Mouse (Mus musculus) heart, embryonic 11.5 days (tissue): ENCODE measurements at regions not wholly inside any gene's neighbourhood (a gene's known extent, or its start where the extent isn't known, plus 50 kb on each side); places are given as distances from the start of the nearest gene placed in this dataset.
A peak's percentile ranks its signal among the peaks of the same experiment; 100 is the strongest.

Experiments
- ATAC-seq: fragments of 200-750 bp; cut with Nextera tagmentation; replicated peaks from 2 replicates; pipeline ENCODE4 v1.8.0; 2017; ENCODE audit warnings: moderate library complexity; ENCODE audit not compliant: insufficient number of reproducible peaks, low FRiP score, low TSS enrichment
- H3K27ac ChIP-seq: fragments of 300-500 bp; sonication (generic); 2 replicates; pipeline ENCODE4 v1.5.1; 2014; ENCODE audit warnings: mild to moderate bottlenecking, low read depth, low read length
- H3K27me3 ChIP-seq: fragments of 300-500 bp; sonication (generic); 2 replicates; pipeline ENCODE4 v1.6.1; 2014; ENCODE audit warnings: mild to moderate bottlenecking, low read length, mixed read lengths; ENCODE audit not compliant: control insufficient read depth, insufficient read depth
- H3K36me3 ChIP-seq: fragments of 300-500 bp; sonication (generic); 2 replicates; pipeline ENCODE4 v1.6.1; 2014; ENCODE audit warnings: mild to moderate bottlenecking, low read length, moderate library complexity, mixed read lengths; ENCODE audit not compliant: control insufficient read depth, insufficient read depth
- H3K4me1 ChIP-seq: fragments of 300-500 bp; sonication (generic); 2 replicates; pipeline ENCODE4 v1.6.1; 2014; ENCODE audit warnings: low read length; ENCODE audit not compliant: control insufficient read depth, insufficient read depth
- H3K4me2 ChIP-seq: fragments of 300-500 bp; sonication (generic); 2 replicates; pipeline ENCODE4 v1.6.1; 2014; ENCODE audit warnings: mild to moderate bottlenecking, moderate library complexity
- H3K4me3 ChIP-seq: fragments of 300-500 bp; sonication (generic); 2 replicates; pipeline ENCODE4 v1.5.1; 2014; ENCODE audit warnings: low read depth, low read length
- H3K9ac ChIP-seq: fragments of 300-500 bp; sonication (generic); 2 replicates; pipeline ENCODE4 v1.6.1; 2014; ENCODE audit warnings: mild to moderate bottlenecking, low read depth, low read length, moderate library complexity
- H3K9me3 ChIP-seq: fragments of 300-500 bp; sonication (generic); replicated peaks from 2 replicates; pipeline ENCODE4 v1.6.1; 2016; ENCODE audit warnings: low read length; ENCODE audit not compliant: control insufficient read depth
- WGBS: fragments of 180-500 bp; shearing (Covaris S2); extraction: QIAGEN DNeasy Blood & Tissue Kit; methylation state at CpG from one replicate; pipeline ENCODE4 v1.1.7; 2014; ENCODE audit not compliant: insufficient replicate concordance; 5-methylcytosine and 5-hydroxymethylcytosine counted together

DNA sequence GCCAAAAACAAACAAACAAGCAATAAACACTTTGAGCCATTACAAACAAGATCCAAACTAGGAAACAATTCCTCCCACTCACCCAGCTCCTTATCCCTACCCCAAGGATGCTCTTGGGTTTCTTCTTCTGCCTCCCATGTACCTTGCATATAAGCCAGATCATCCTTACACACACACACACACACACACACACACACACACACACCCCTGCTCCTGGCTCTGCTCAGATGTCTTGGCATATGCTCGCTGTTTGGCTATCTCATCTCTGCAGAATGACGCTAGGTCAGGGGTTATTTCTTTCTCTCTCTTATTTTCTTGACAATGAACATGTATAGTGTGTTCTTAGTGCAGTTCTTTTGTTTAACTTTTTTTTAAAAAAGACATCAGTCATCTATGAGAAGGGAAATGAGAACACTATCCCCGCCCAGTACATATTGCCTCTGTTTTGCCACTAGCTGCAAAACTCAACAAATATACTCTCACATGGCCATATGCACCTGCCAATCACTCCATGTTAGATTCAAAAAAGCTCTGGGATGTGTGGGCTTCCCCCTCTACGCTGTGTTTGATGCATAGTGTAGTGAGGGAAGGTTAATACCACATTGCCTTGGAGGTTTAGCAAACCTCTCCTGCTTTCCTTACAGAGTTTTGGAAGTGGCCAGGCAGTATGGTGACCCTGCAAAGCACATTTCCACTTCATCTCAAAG lies 138.4 kb downstream of the Rybp start:
- H3K4me1 ChIP-seq: peaks cover 14% of the 10 kb centered on the region

DNA sequence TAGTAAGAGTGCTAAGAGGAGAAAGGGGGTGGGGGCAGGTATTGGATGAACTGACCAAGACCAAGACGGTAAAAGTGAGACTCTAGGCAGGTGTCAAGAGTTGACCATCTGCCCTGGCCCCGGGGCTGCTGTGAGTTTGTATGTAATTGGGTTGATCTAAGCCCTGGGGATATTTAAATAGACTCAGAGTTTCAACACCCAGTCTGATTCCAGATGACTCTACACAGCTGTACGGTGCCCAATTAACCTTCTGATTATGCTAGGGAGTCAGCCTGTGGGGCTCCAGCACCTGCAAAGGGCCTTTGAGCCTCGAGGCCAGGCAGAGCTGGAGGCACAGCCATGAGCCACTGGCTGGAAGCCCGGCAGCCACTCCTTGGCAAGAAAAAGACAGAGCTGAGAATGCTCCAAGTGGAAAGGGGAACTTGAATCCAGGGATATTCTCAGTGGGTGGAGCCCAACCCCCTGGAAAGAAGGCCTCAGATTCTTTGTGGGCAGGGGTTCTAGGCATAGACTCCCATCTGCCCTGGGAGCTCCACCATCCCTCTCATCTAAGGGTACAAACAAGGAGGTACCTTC lies 140.8 kb downstream of the Rybp start:
- ATAC-seq: no peak
- H3K9ac ChIP-seq: no peak overlapping the region
- no peak overlapping the region for H3K4me2 ChIP-seq
- 54% methylated on average over 5 of the region's 5 CpGs for WGBS
- peaks cover 13% of the 10 kb centered on the region; the same call in 1 of the 2 replicates for H3K27me3 ChIP-seq
- H3K36me3 ChIP-seq: no peaks in the 10 kb centered on the region
- H3K4me1 ChIP-seq: peaks cover 22% of the 10 kb centered on the region
- H3K4me3 ChIP-seq: no peak overlapping the region
- no peak overlapping the region for H3K27ac ChIP-seq
- no peaks in the 10 kb centered on the region for H3K9me3 ChIP-seq

More for the DNA sequence above, 138.4 kb downstream of the Rybp start:
- no peak overlapping the region for H3K27ac ChIP-seq
- no peak overlapping the region for H3K9ac ChIP-seq
- no peak overlapping the region for H3K4me2 ChIP-seq
- H3K27me3 ChIP-seq: peaks cover 9% of the 10 kb centered on the region; the same call in 1 of the 2 replicates
- H3K4me3 ChIP-seq: no peak overlapping the region
- ATAC-seq: no peak
- no peaks in the 10 kb centered on the region for H3K36me3 ChIP-seq
- H3K9me3 ChIP-seq: no peaks in the 10 kb centered on the region
- 64% methylated on average over 4 of the region's 4 CpGs for WGBS

DNA sequence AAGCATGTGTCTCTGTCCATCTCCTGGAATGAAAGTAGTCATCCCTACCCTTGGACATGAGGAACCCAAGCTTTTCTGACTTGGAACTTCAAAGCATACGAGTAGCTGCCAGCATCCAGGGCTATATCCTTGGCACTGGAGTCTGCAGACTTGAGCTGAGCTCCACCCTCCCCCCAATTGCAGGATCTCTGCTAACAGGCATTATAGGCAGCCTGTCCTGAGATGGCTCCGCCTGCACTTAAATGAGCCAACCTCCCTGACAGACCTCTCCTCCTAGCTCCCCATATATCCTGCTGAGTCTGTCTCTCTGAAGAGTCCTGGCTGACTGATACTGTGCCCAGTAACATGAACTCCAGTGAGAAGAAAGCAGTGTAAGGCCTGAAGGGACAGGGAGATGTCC lies 141.4 kb downstream of the Rybp start:
- no peak overlapping the region for H3K4me3 ChIP-seq
- ATAC-seq: no peak
- no peaks in the 10 kb centered on the region for H3K36me3 ChIP-seq
- peaks cover 13% of the 10 kb centered on the region; the same call in 1 of the 2 replicates for H3K27me3 ChIP-seq
- no peak overlapping the region for H3K4me2 ChIP-seq
- no peak overlapping the region for H3K9ac ChIP-seq
- H3K27ac ChIP-seq: no peak overlapping the region
- WGBS: 60% methylated on average over 2 of the region's 2 CpGs
- no peaks in the 10 kb centered on the region for H3K9me3 ChIP-seq
- peaks cover 22% of the 10 kb centered on the region for H3K4me1 ChIP-seq

DNA sequence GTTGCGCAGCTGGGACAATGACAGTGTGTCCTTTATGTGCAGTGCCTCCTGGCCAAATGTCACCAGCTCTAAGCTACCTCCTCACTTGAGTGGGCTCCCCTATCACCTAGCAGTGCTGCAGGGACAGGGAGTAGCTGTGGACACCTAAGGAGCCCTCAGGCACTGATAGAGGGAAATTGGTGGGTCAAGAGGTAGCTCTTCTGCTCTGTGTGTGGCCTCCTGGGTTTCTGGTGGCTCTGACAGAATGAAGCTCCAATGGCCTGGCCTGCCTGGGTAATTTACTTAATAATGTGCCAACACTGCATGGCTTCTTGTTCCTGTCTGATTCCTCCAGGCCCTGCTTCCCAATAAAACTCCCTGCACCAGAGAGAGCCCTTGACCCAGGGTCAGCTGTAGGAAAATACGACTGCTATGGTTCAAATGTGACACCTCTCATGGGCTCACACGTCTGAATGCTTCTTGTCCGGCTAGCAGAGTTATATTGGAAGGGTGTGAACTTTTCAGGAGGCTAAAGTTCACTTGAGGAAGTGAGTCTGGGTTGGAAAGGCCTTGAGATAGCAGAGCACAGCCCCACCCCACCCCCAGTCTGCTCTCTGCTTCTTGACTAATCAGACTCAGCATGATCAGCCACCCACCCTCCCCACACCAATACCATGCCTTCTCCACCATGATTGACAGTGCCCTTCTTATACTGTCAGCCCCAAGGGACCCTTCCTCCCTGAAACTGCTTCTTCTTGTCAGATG lies 142.6 kb downstream of the Rybp start:
- Histone ChIP-seq H3K9ac (no peak overlapping the region), H3K36me3 (no peaks in the 10 kb centered on the region), H3K4me3 (no peak overlapping the region), H3K27ac (no peak overlapping the region), H3K27me3 (peaks cover 17% of the 10 kb centered on the region; the same call in 1 of the 2 replicates), H3K4me1 (peaks cover 22% of the 10 kb centered on the region), H3K4me2 (no peak overlapping the region), H3K9me3 (no peaks in the 10 kb centered on the region)
- no peak for ATAC-seq
- WGBS: 44% methylated on average over 4 of the region's 4 CpGs

DNA sequence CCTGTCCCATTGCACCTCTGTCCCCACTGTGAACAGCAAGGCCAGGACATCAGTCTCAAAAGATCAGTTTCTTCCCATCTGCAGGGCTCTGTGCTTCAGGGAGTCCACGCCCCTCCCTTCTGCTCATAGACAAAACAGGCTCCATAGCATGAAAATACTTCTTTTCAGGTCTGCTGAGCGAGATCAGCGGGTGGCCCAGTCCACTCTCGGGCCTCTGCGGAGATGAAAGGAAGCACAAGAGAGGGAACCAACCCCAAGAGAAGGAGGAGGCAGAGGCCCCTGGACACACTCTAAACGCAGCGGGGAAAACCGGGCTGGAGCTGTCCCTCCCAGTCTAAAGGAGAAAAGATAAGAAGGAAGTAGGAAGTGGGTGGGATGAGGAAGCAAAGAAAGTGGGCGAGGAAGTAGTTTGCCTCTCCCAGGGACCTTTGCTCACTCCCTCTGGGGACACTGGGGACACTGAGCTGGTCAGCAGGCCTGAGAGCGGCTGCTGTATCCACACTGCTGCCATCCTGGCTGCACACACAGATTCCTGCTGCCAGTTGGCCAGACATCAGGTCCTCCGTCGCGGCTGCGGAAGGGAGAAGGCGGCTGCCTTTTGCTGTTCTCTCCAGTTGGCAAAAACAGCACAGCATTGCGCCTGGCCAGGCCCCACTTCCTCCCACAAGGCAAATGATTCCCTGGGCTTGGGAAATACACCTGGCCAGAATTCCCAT lies 143.5 kb downstream of the Rybp start:
- H3K27ac ChIP-seq: peak overlapping the region; percentile 35; the same call in 1 of the 2 replicates
- peaks cover 22% of the 10 kb centered on the region for H3K4me1 ChIP-seq
- no peak overlapping the region for H3K4me3 ChIP-seq
- peak overlapping the region; percentile 55 for H3K4me2 ChIP-seq
- 10% methylated on average over 16 of the region's 16 CpGs for WGBS
- no peak for ATAC-seq
- no peaks in the 10 kb centered on the region for H3K36me3 ChIP-seq
- H3K9me3 ChIP-seq: no peaks in the 10 kb centered on the region
- H3K27me3 ChIP-seq: peaks cover 23% of the 10 kb centered on the region; the same call in 1 of the 2 replicates
- 0 out of 2 replicates have a peak overlapping the region, but pooled peaks have one; percentile 34 for H3K9ac ChIP-seq

DNA sequence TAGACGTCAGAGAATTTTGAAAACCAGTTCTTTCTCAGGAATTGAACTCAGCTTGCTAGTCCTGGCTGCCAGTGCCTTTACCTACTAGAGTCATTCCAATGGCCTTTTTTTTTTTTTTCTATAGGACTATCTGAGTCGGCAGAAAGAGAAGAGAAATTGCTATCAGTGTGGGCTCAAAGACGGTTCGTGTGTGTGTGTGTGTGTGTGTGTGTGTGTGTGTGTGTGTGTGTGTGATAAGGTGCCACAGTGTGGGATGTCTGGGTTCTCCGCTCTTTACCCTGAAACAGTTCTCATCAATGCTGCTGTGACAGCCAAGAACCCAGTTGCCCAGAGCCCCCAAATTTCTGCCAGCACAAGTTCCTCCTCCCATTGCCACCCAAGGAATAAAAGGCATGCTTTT lies 146.1 kb downstream of the Rybp start:
- Histone ChIP-seq H3K27ac (no peak overlapping the region), H3K36me3 (no peaks in the 10 kb centered on the region), H3K9me3 (no peaks in the 10 kb centered on the region), H3K27me3 (peaks cover 22% of the 10 kb centered on the region), H3K4me3 (no peak overlapping the region), H3K4me1 (peaks cover 22% of the 10 kb centered on the region), H3K4me2 (no peak overlapping the region), H3K9ac (no peak overlapping the region)
- ATAC-seq: no peak
- WGBS: 67% methylated on average over 5 of the region's 5 CpGs

DNA sequence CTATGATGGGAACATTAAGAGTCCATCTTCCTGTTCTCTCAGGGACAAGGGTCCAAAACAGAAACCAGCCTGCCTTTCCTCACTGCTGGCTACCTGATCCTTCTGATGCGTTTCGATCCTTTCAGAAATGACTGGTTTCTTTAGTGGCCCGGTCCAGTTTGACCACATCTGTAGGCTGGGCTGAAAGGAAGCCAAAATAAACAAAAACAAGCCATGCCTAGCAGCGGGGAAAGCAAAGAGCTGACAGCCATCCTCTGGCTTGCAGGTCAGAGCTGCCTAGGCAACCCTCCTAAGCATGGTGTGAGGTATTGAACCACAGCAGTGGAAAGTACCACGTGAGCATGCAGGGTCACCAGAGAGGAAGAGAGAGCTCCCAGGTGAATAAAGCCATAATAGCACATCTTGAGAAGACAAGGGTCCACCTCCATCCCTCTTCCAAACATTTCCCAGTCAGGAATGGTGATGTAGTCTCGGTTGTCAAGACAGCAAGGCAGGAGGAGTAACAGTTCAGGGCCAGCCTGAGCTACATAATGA lies 146.6 kb downstream of the Rybp start:
- peaks cover 18% of the 10 kb centered on the region for H3K27me3 ChIP-seq

DNA sequence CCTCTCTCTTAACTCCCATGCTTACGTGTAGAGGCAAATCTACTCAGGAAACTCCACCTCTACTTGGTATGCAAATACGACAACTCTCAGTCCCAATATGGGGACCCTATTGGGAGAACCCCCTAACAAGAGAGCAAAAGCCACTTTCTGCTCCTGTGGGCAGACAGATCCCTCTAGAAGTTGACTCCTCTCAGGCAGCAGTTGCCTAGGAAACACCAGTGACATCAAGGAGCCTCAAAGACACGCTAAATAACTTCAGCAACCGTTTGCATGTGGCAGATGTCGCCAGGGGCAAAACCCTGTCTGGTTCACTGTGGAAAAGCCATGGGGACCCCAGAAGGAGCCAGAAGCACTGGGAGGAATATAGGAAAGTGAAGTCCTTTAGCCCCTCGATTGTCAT lies 147.5 kb downstream of the Rybp start:
- Histone ChIP-seq H3K9me3 (no peaks in the 10 kb centered on the region), H3K9ac (no peak overlapping the region), H3K4me3 (no peak overlapping the region), H3K4me2 (no peak overlapping the region), H3K27me3 (peaks cover 18% of the 10 kb centered on the region), H3K4me1 (peaks cover 16% of the 10 kb centered on the region), H3K27ac (no peak overlapping the region), H3K36me3 (no peaks in the 10 kb centered on the region)
- ATAC-seq: no peak
- 63% methylated on average over 6 of the region's 6 CpGs for WGBS

More for the DNA sequence above, 146.6 kb downstream of the Rybp start:
- H3K9ac ChIP-seq: no peak overlapping the region
- peaks cover 19% of the 10 kb centered on the region for H3K4me1 ChIP-seq
- H3K4me2 ChIP-seq: no peak overlapping the region
- H3K27ac ChIP-seq: no peak overlapping the region
- WGBS: 49% methylated on average over 6 of the region's 6 CpGs
- H3K36me3 ChIP-seq: no peaks in the 10 kb centered on the region
- no peak overlapping the region for H3K4me3 ChIP-seq
- no peak for ATAC-seq
- no peaks in the 10 kb centered on the region for H3K9me3 ChIP-seq
